Mouse (Mus musculus) forebrain, embryonic 16.5 days (tissue): Measurements from ENCODE around the gene Snrpe. TPM values are rescaled to one million over a fixed set of nuclear protein-coding genes. Genes with fewer than 3 reads are reported as not detected.

ENCODE experiments used
- ATAC-seq: fragments of 200-750 bp; cut with Nextera tagmentation; 2 replicates; pipeline ENCODE4 v1.8.0; 2017; ENCODE audit warnings: mild to moderate bottlenecking, moderate library complexity
- H3K27ac ChIP-seq: fragments of 300-500 bp; sonication (generic); 2 replicates; pipeline ENCODE4 v1.5.1; 2014; ENCODE audit warnings: low read length, control low read depth
- H3K27me3 ChIP-seq: fragments of 300-500 bp; sonication (generic); replicated peaks from 2 replicates; pipeline ENCODE4 v1.6.1; 2014; ENCODE audit warnings: low read length; ENCODE audit not compliant: control insufficient read depth, insufficient read depth
- H3K36me3 ChIP-seq: fragments of 300-500 bp; sonication (generic); 2 replicates; pipeline ENCODE4 v1.6.1; 2014; ENCODE audit not compliant: control insufficient read depth, insufficient read depth
- H3K4me1 ChIP-seq: fragments of 300-500 bp; sonication (generic); replicated peaks from 2 replicates; pipeline ENCODE4 v1.6.1; 2014; ENCODE audit warnings: low read length; ENCODE audit not compliant: control insufficient read depth, insufficient read depth
- H3K4me2 ChIP-seq: fragments of 300-500 bp; sonication (generic); 2 replicates; pipeline ENCODE4 v1.6.1; 2014; ENCODE audit warnings: mild to moderate bottlenecking, low read length, control low read depth
- H3K4me3 ChIP-seq: fragments of 300-500 bp; sonication (generic); replicated peaks from 2 replicates; pipeline ENCODE4 v1.5.1; 2014; ENCODE audit warnings: mild to moderate bottlenecking, low read length, control low read depth
- H3K9ac ChIP-seq: fragments of 300-500 bp; sonication (generic); replicated peaks from 2 replicates; pipeline ENCODE4 v1.6.1; 2014; ENCODE audit warnings: low read depth, low read length, control low read depth
- H3K9me3 ChIP-seq: fragments of 300-500 bp; sonication (generic); 2 replicates; pipeline ENCODE4 v1.6.1; 2016; ENCODE audit warnings: low read length; ENCODE audit not compliant: control insufficient read depth
- WGBS: fragments of 180-500 bp; shearing (Covaris S2); extraction: QIAGEN DNeasy Blood & Tissue Kit; methylation state at CpG from one replicate; pipeline ENCODE4 v1.1.7; 2014; 5-methylcytosine and 5-hydroxymethylcytosine counted together
- polyA plus RNA-seq: library from polyadenylated mRNA; unstranded; fragments of >200 nt; fragmentation: Nextera tagmentation; extraction: Ambion mirVana; gene quantifications from 2 replicates; pipeline ENCODE4 v1.2.1, GENCODE M21; 2015

Snrpe gene
- polyA plus RNA-seq, 1 experiment from 2014 or later, result 490 TPM

DNA sequence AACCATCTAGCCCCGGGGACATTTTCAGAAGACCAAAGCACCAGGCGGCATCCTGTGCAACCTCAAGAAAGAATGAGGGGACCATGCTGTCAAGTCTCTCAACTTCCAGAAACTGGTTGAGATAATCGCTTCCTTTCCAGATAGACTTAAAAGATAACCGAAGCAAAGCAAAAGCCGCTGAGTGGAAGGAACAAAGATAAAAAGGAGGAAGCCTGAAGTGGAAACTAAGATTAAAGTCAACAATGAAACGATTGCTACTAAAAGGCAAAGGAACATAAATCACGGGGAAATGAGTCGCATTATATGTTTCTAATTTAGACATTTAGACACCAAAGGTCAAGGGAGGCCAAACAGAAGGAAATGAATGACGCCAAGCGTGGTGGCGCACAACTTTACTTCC is 38.8 kb downstream of the Snrpe start:
- Histone ChIP-seq H3K4me1 (no peaks in the 10 kb centered on the region), H3K4me3 (no peak overlapping the region), H3K9me3 (no peaks in the 10 kb centered on the region), H3K9ac (no peak overlapping the region), H3K27me3 (no peaks in the 10 kb centered on the region), H3K36me3 (no peaks in the 10 kb centered on the region), H3K4me2 (no peak overlapping the region), H3K27ac (no peak overlapping the region)
- ATAC-seq, result no peak
- 91% methylated on average over 11 of the region's 11 CpGs for WGBS

Other genes starting within 250 kb of the Snrpe start
- gene Etnk2, start 246.7 kb downstream of the Snrpe start, polyA plus RNA-seq, result 4.5 and 9.5 TPM in 2 replicates
- 3.6 and 4.4 TPM in 2 replicates for gene Sox13, start 185.9 kb downstream of the Snrpe start, polyA plus RNA-seq
- not detected in 2 replicates for gene Zbed6, start 50.6 kb upstream of the Snrpe start, polyA plus RNA-seq
- gene Gm38394, start 51.0 kb upstream of the Snrpe start, polyA plus RNA-seq, result 3.6 and 3.7 TPM in 2 replicates
- not detected in 2 replicates for gene Lax1, start 79.8 kb upstream of the Snrpe start, polyA plus RNA-seq
- gene Atp2b4, start 190.8 kb upstream of the Snrpe start, polyA plus RNA-seq, result 9.3 and 11.1 TPM in 2 replicates